Mouse (Mus musculus): ENCODE measurements around the gene Frmd5. TPM values are rescaled to one million over a fixed set of nuclear protein-coding genes. Genes with fewer than 3 reads are reported as not detected.

Frmd5 gene
- 27.9 and 33.4 TPM in 2 replicates for polyA plus RNA-seq (2015; fragmentation: Nextera tagmentation; extraction: Ambion mirVana)

DNA sequence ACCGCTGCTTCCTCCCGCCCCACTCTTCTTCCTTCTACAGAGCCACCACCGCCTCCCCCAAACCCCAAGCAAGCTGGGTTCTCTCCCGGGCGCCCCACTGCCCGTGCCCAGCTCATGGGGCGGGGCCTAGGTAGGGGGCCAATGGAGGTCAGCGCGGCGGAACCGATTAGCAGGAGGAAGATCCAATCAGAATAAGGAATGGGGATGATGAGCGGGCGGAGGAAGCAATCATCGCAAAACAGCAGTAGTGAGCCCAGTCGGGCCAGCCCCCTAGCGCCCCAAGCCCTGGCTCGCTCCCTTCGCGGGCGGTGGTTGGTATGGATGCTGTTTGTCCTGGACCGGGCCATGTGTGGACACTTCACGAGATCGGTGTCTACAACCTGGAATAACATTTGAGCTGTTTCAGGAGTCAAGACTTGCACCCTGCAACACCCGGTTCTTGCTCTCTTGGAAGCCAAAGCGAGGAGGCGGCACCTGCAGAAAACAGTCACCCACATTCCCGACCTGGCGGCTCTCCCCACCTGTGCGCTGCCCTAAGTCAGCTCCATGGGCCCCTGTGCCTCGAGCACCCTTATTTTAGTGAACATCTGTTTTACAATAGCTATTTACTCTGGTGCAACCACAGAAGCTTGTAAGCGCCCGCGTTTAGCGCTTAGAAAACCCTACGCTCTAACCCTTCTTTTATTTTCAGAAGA is at the start of gene Frmd5:
Gene Frmd5, minus strand, starts transcription at position 129 of the 695 bp plus-strand sequence.
- Histone ChIP-seq H3K36me3 (ENCODE audit: control insufficient read depth, insufficient read depth, low read length) (no peaks in the 10 kb centered on the region), H3K4me1 (ENCODE audit: control insufficient read depth, insufficient read depth, low read length) (peaks cover 12% of the 10 kb centered on the region), H3K27ac (ENCODE audit: low read length) (peak within 1 kb of the TSS; percentile 97), H3K4me2 (ENCODE audit: low read length) (peak within 1 kb of the TSS; percentile 87), H3K4me3 (ENCODE audit: low read depth, low read length) (peak within 1 kb of the TSS; percentile 90), H3K9ac (ENCODE audit: low read depth, low read length) (peak within 1 kb of the TSS; percentile 96), H3K9me3 (replicated peaks; ENCODE audit: control insufficient read depth, low read length, poor library complexity, severe bottlenecking) (no peaks in the 10 kb centered on the region), H3K27me3 (ENCODE audit: control insufficient read depth, insufficient read depth, low read depth, low read length) (no peaks in the 10 kb centered on the region)
- peak; percentile 97 for ATAC-seq
- under 1% methylated on average over 35 of the region's 35 CpGs for WGBS

DNA sequence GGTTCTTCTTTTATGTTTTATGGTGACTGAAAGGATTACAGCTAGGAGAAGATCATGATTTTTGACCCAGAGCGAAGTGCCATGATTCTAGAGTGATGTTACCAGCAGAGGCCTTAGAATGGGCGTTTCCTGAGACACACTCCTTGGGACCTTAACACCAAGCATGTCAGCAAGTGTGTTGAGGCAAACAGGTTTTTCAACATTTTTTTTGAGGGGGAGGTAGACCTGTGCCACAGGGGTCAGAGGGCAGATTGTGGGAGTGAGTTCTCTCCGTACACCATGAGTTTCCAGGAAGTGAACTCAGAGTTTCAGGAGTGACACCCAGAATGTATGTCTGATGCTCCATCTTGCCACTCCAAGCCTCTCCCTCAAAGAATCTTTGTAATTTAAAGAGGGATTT is 47.1 kb upstream of the Frmd5 start:
- no peak for ATAC-seq
- 90% methylated on average over 3 of the region's 3 CpGs for WGBS
- no peak overlapping the region for H3K9ac ChIP-seq (ENCODE audit: low read depth, low read length)
- H3K27me3 ChIP-seq (ENCODE audit: control insufficient read depth, insufficient read depth, low read depth, low read length), result peaks cover 17% of the 10 kb centered on the region
- no peak overlapping the region for H3K4me3 ChIP-seq (ENCODE audit: low read depth, low read length)
- H3K9me3 ChIP-seq (replicated peaks; ENCODE audit: control insufficient read depth, low read length, poor library complexity, severe bottlenecking), result no peaks in the 10 kb centered on the region
- no peak overlapping the region for H3K27ac ChIP-seq (ENCODE audit: low read length)
- no peak overlapping the region for H3K4me2 ChIP-seq (ENCODE audit: low read length)
- no peaks in the 10 kb centered on the region for H3K4me1 ChIP-seq (ENCODE audit: control insufficient read depth, insufficient read depth, low read length)
- no peaks in the 10 kb centered on the region for H3K36me3 ChIP-seq (ENCODE audit: control insufficient read depth, insufficient read depth, low read length)

DNA sequence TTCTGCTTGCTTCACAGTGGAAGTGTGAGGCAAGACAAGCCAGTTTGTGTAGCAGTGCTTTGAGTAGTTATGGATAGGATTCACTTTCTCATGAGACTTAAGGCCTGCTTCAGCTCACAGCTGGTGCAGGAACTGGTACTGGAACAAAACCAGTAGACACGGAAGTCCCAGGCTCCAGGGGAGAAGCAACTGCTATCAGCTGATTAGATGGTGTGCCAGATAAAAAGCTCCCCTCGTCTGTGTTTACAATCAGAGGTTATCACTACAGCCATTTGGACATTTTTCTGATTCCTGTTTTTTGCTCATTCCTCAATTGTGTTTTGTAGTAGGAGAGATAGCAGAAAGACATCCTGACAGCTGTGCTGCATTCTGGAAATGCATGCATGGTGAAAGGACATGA is 45.2 kb upstream of the Frmd5 start:
- 81% methylated on average over 2 of the region's 2 CpGs for WGBS
- no peak overlapping the region for H3K4me3 ChIP-seq (ENCODE audit: low read depth, low read length)
- no peak for ATAC-seq
- peaks cover 10% of the 10 kb centered on the region for H3K27me3 ChIP-seq (ENCODE audit: control insufficient read depth, insufficient read depth, low read depth, low read length)
- no peaks in the 10 kb centered on the region for H3K36me3 ChIP-seq (ENCODE audit: control insufficient read depth, insufficient read depth, low read length)
- no peak overlapping the region for H3K9ac ChIP-seq (ENCODE audit: low read depth, low read length)
- H3K9me3 ChIP-seq (replicated peaks; ENCODE audit: control insufficient read depth, low read length, poor library complexity, severe bottlenecking), result no peaks in the 10 kb centered on the region
- no peak overlapping the region for H3K4me2 ChIP-seq (ENCODE audit: low read length)
- H3K4me1 ChIP-seq (ENCODE audit: control insufficient read depth, insufficient read depth, low read length), result no peaks in the 10 kb centered on the region
- H3K27ac ChIP-seq (ENCODE audit: low read length), result no peak overlapping the region

DNA sequence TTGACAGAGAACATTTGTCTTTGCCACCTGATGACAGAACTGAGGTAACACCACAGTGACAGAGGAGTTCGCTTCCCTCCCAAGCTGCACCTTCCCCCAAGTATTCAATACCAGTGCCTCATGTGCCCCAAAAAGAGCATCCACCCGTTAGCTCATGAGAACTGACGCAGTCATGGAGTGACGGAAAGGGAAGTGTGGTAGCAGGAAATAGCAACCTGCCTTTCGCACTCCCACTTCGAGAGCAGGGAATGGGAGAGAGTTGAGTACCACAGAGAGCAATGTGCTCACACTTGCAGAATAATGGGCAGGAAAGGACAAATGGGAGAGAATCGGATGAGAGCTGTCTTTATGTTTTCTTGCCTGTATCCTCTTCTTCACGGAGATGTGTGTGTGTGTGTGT is 39.2 kb upstream of the Frmd5 start:
- Histone ChIP-seq H3K9me3 (replicated peaks; ENCODE audit: control insufficient read depth, low read length, poor library complexity, severe bottlenecking) (no peaks in the 10 kb centered on the region), H3K36me3 (ENCODE audit: control insufficient read depth, insufficient read depth, low read length) (no peaks in the 10 kb centered on the region), H3K27ac (ENCODE audit: low read length) (no peak overlapping the region), H3K9ac (ENCODE audit: low read depth, low read length) (no peak overlapping the region), H3K4me3 (ENCODE audit: low read depth, low read length) (no peak overlapping the region), H3K4me2 (ENCODE audit: low read length) (no peak overlapping the region), H3K27me3 (ENCODE audit: control insufficient read depth, insufficient read depth, low read depth, low read length) (peaks cover 6% of the 10 kb centered on the region; the same call in 1 of the 2 replicates), H3K4me1 (ENCODE audit: control insufficient read depth, insufficient read depth, low read length) (no peaks in the 10 kb centered on the region)
- no peak for ATAC-seq
- WGBS, result 74% methylated on average over 8 of the region's 8 CpGs

DNA sequence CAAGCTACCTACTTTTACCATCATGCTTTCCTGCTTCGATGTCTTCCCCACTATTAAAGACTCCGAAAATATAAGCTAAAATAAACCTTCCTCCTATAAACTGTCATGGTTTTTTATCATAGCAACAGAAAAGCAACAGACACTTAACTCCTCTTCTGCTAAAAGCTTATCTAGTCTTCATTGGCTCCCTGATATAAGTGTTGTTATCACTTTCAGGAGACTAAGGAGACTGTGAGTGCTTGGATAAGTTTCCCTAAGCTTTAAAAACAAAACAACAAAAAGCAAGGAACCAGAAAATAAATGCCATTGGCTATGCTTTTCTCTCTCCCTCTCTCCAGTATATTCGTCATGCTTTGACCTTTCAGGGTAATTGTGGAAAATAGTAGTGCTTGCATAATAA is 35.4 kb upstream of the Frmd5 start:
- no peak overlapping the region for H3K9ac ChIP-seq (ENCODE audit: low read depth, low read length)
- no peak for ATAC-seq

DNA sequence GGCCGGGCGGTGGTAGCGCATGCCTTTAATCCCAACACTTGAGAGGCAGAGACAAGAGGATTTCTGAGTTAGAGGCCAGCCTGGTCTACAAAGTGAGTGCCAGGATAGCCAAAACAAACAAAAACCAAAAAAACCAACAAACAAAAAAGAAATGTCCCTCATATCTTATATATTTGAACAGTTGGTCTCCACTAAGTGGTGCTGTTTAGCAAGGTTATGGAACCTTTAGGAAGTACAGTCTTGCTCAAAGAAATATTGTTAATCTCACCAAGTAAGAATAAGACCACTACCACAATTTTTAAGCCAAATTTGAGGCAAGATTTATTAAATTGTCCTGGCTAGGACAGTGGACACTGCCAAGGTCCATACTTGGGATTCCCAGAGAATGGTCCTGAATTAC is 34.6 kb upstream of the Frmd5 start:
- no peak overlapping the region for H3K4me3 ChIP-seq (ENCODE audit: low read depth, low read length)
- 100% methylated on average over 3 of the region's 3 CpGs for WGBS

More for the DNA sequence above, 35.4 kb upstream of the Frmd5 start:
- Histone ChIP-seq H3K36me3 (ENCODE audit: control insufficient read depth, insufficient read depth, low read length) (no peaks in the 10 kb centered on the region), H3K4me3 (ENCODE audit: low read depth, low read length) (no peak overlapping the region), H3K4me1 (ENCODE audit: control insufficient read depth, insufficient read depth, low read length) (no peaks in the 10 kb centered on the region), H3K27me3 (ENCODE audit: control insufficient read depth, insufficient read depth, low read depth, low read length) (peaks cover 2% of the 10 kb centered on the region; the same call in 1 of the 2 replicates), H3K4me2 (ENCODE audit: low read length) (no peak overlapping the region), H3K9me3 (replicated peaks; ENCODE audit: control insufficient read depth, low read length, poor library complexity, severe bottlenecking) (no peaks in the 10 kb centered on the region), H3K27ac (ENCODE audit: low read length) (no peak overlapping the region)
- WGBS, result 82% methylated on average over 3 of the region's 3 CpGs

DNA sequence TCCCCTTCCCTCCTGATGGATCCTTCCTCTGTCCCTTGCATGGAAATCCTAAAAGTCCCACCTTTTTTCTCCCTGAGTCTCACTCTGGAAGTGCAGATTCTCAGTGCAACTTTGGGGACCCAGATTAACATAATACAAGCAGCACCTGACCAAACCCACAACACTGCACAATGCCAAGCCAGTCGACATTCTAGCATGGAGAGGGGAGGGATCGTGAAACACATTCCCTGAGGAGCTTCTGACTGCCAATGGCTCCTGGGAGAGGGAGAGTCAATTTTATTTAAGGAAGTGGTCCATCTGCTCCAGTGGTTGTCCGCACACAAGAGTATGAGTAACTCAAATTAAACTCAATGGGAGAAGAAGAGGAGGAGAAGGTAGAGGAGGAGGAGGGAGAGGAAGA is 28.0 kb upstream of the Frmd5 start:
- Histone ChIP-seq H3K36me3 (ENCODE audit: control insufficient read depth, insufficient read depth, low read length) (no peaks in the 10 kb centered on the region), H3K27me3 (ENCODE audit: control insufficient read depth, insufficient read depth, low read depth, low read length) (peaks cover 7% of the 10 kb centered on the region), H3K4me1 (ENCODE audit: control insufficient read depth, insufficient read depth, low read length) (no peaks in the 10 kb centered on the region; the same call in 1 of the 2 replicates), H3K4me3 (ENCODE audit: low read depth, low read length) (no peak overlapping the region), H3K9me3 (replicated peaks; ENCODE audit: control insufficient read depth, low read length, poor library complexity, severe bottlenecking) (no peaks in the 10 kb centered on the region), H3K9ac (ENCODE audit: low read depth, low read length) (no peak overlapping the region), H3K27ac (ENCODE audit: low read length) (no peak overlapping the region), H3K4me2 (ENCODE audit: low read length) (no peak overlapping the region)
- WGBS, result 45% methylated on average over 3 of the region's 3 CpGs
- ATAC-seq, result no peak

More for the DNA sequence above, 34.6 kb upstream of the Frmd5 start:
- H3K27ac ChIP-seq (ENCODE audit: low read length), result no peak overlapping the region
- H3K36me3 ChIP-seq (ENCODE audit: control insufficient read depth, insufficient read depth, low read length), result no peaks in the 10 kb centered on the region
- no peaks in the 10 kb centered on the region for H3K9me3 ChIP-seq (replicated peaks; ENCODE audit: control insufficient read depth, low read length, poor library complexity, severe bottlenecking)
- H3K9ac ChIP-seq (ENCODE audit: low read depth, low read length), result no peak overlapping the region
- H3K4me1 ChIP-seq (ENCODE audit: control insufficient read depth, insufficient read depth, low read length), result no peaks in the 10 kb centered on the region
- no peak for ATAC-seq
- no peak overlapping the region for H3K4me2 ChIP-seq (ENCODE audit: low read length)
- peaks cover 2% of the 10 kb centered on the region; the same call in 1 of the 2 replicates for H3K27me3 ChIP-seq (ENCODE audit: control insufficient read depth, insufficient read depth, low read depth, low read length)

DNA sequence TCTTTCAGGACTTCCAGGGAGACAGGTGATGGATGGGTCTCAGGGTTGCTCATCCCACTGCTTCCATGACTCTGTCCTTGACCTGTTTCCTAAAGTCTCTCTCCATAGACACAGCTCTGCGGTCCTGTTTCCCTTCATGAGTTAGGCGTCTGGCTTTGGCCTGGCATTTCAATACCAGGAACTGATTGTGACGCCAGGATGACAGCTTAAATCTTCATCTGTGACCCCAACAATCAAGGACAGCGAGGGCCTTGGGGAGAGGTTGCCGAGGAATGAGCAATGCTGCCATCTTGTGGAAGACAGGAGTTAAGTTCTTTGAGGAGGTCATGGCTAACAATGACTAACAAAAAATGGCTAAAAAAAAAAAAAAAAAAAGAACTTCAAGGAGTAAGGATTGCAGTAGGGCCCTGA is 25.6 kb upstream of the Frmd5 start:
- no peaks in the 10 kb centered on the region for H3K9me3 ChIP-seq (replicated peaks; ENCODE audit: control insufficient read depth, low read length, poor library complexity, severe bottlenecking)
- H3K4me1 ChIP-seq (ENCODE audit: control insufficient read depth, insufficient read depth, low read length), result no peaks in the 10 kb centered on the region; the same call in 1 of the 2 replicates
- H3K27me3 ChIP-seq (ENCODE audit: control insufficient read depth, insufficient read depth, low read depth, low read length), result peaks cover 7% of the 10 kb centered on the region
- H3K4me3 ChIP-seq (ENCODE audit: low read depth, low read length), result no peak overlapping the region
- WGBS, result 7% methylated on average over 5 of the region's 5 CpGs
- H3K9ac ChIP-seq (ENCODE audit: low read depth, low read length), result no peak overlapping the region
- H3K27ac ChIP-seq (ENCODE audit: low read length), result no peak overlapping the region
- no peak overlapping the region; the same call in 1 of the 2 replicates for H3K4me2 ChIP-seq (ENCODE audit: low read length)
- peak; percentile 51; the same call in 1 of the 2 replicates for ATAC-seq
- no peaks in the 10 kb centered on the region for H3K36me3 ChIP-seq (ENCODE audit: control insufficient read depth, insufficient read depth, low read length)

DNA sequence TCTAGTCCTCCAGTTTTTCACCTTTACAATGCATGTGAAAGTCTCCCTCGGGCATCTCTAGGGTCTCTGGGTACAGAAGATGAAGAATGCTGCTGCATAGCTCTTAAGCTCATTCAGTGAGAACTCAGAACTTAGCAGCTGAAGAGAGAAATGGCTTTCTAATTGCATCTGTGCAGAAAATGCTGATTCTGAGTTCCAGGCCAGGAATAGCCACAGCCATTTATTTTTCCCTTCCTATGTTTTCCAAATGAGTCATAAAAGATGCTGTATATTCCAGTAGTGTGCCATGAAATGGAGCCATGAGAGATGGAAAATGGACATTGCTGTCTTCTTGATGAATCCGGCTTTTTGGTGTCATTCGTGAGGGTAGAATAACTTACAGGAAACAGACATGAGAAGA is 21.5 kb upstream of the Frmd5 start:
- Histone ChIP-seq H3K4me1 (ENCODE audit: control insufficient read depth, insufficient read depth, low read length) (no peaks in the 10 kb centered on the region; the same call in 1 of the 2 replicates), H3K9me3 (replicated peaks; ENCODE audit: control insufficient read depth, low read length, poor library complexity, severe bottlenecking) (no peaks in the 10 kb centered on the region), H3K36me3 (ENCODE audit: control insufficient read depth, insufficient read depth, low read length) (no peaks in the 10 kb centered on the region), H3K4me3 (ENCODE audit: low read depth, low read length) (no peak overlapping the region), H3K4me2 (ENCODE audit: low read length) (no peak overlapping the region), H3K27ac (ENCODE audit: low read length) (no peak overlapping the region), H3K27me3 (ENCODE audit: control insufficient read depth, insufficient read depth, low read depth, low read length) (no peaks in the 10 kb centered on the region), H3K9ac (ENCODE audit: low read depth, low read length) (no peak overlapping the region)
- WGBS, result 90% methylated on average over 3 of the region's 3 CpGs
- no peak for ATAC-seq

Measured in midbrain, embryonic 16.5 days (tissue).